Mouse (Mus musculus) lung, adult 2 months (tissue): ENCODE measurements around the gene Smarcc2.
"Not testable (repeated sequence)": the region's sequence is repeated elsewhere in the genome, so short reads cannot be mapped to it uniquely, and the experiment has no call there.

Experiments
- CTCF ChIP-seq: fragments of 200-500 bp; IDR thresholded peaks from 2 replicates; pipeline ENCODE4 v1.5.1; 2011; ENCODE audit warnings: mild to moderate bottlenecking, low read length, control low read depth; ENCODE audit not compliant: insufficient read depth
- POLR2A ChIP-seq: fragments of 200-500 bp; IDR thresholded peaks from 2 replicates; pipeline ENCODE4 v1.6.1; 2011; ENCODE audit warnings: low read depth, mild to moderate bottlenecking, control low read depth, low read length, borderline replicate concordance; ENCODE audit errors: extremely low read depth

- TF ChIP-seq CTCF, POLR2A: not testable (repeated sequence)
These were observed 46.3 kb downstream of the Smarcc2 start for GRCm38 (mm10) chr10:128505371-128505667.
